Mouse (Mus musculus) testis, adult 2 months (tissue): ENCODE data around the gene Letmd1. TPM values are rescaled to one million over a fixed set of nuclear protein-coding genes. Genes with fewer than 3 reads are reported as not detected.

Source experiments
- H3K27ac ChIP-seq: fragments of 200-500 bp; 2 replicates; pipeline ENCODE4 v1.5.1; 2012; ENCODE audit warnings: low read depth, low read length; ENCODE audit not compliant: control insufficient read depth, insufficient read depth
- H3K27me3 ChIP-seq: fragments of 200-500 bp; 2 replicates; pipeline ENCODE4 v1.6.1; 2012; ENCODE audit warnings: mild to moderate bottlenecking, low read length, moderate library complexity; ENCODE audit not compliant: control insufficient read depth, insufficient read depth
- H3K36me3 ChIP-seq: fragments of 200-500 bp; 2 replicates; pipeline ENCODE4 v1.6.1; 2012; ENCODE audit warnings: mild to moderate bottlenecking, low read length; ENCODE audit not compliant: control insufficient read depth, insufficient read depth
- H3K4me1 ChIP-seq: fragments of 200-500 bp; 2 replicates; pipeline ENCODE4 v1.6.1; 2012; ENCODE audit warnings: low read length; ENCODE audit not compliant: control insufficient read depth, insufficient read depth
- H3K4me3 ChIP-seq: fragments of 200-500 bp; 2 replicates; pipeline ENCODE4 v1.5.1; 2012; ENCODE audit warnings: low read depth, mild to moderate bottlenecking, low read length, moderate library complexity, mixed read lengths; ENCODE audit not compliant: control insufficient read depth
- CTCF ChIP-seq: fragments of 200-500 bp; IDR thresholded peaks from 2 replicates; pipeline ENCODE4 v1.5.1; 2012; ENCODE audit warnings: low read depth, mild to moderate bottlenecking, inconsistent platforms, low read length, moderate library complexity; ENCODE audit not compliant: control insufficient read depth, insufficient read depth, insufficient replicate concordance
- POLR2A ChIP-seq: fragments of 200-500 bp; IDR thresholded peaks from 2 replicates; pipeline ENCODE4 v1.6.1; 2012; ENCODE audit warnings: low read depth, mild to moderate bottlenecking, inconsistent platforms, low read length, moderate library complexity; ENCODE audit not compliant: control insufficient read depth
- polyA plus RNA-seq: library from polyadenylated mRNA; depleted of rRNA; stranded (reverse); fragments of >200 nt; gene quantifications from 2 replicates; pipeline ENCODE4 v1.2.3, GENCODE M21; 2012; rRNA removed

The Letmd1 gene
- polyA plus RNA-seq, 1 experiment, result 20.0 TPM

GRCm38 (mm10) chr15:100508454-100509167 lies 39.8 kb downstream of the Letmd1 start:
- Histone ChIP-seq H3K4me1 (no peaks in the 10 kb centered on the region), H3K4me3 (no peak overlapping the region), H3K36me3 (peaks cover 4% of the 10 kb centered on the region), H3K27me3 (no peaks in the 10 kb centered on the region), H3K27ac (no peak overlapping the region)
- TF ChIP-seq POLR2A, result no peak
- no peak for TF ChIP-seq CTCF

- no peak for TF ChIP-seq POLR2A
- TF ChIP-seq CTCF, result no peak
- Histone ChIP-seq H3K4me3 (no peak overlapping the region), H3K36me3 (peaks cover 4% of the 10 kb centered on the region), H3K27ac (no peak overlapping the region), H3K27me3 (no peaks in the 10 kb centered on the region), H3K4me1 (no peaks in the 10 kb centered on the region)
These were observed 41.2 kb downstream of the Letmd1 start for GRCm38 (mm10) chr15:100510072-100510471.

- H3K4me3 ChIP-seq, result no peak overlapping the region
- H3K4me1 ChIP-seq, result no peaks in the 10 kb centered on the region
- TF ChIP-seq POLR2A (no peak), CTCF (no peak)
- H3K36me3 ChIP-seq, result peaks cover 6% of the 10 kb centered on the region
- no peak overlapping the region for H3K27ac ChIP-seq
- no peaks in the 10 kb centered on the region for H3K27me3 ChIP-seq
These were observed 44.6 kb downstream of the Letmd1 start for GRCm38 (mm10) chr15:100513387-100513786.

- TF ChIP-seq POLR2A (no peak), CTCF (no peak)
- Histone ChIP-seq H3K27me3 (no peaks in the 10 kb centered on the region), H3K4me1 (no peaks in the 10 kb centered on the region), H3K36me3 (peaks cover 6% of the 10 kb centered on the region), H3K4me3 (no peak overlapping the region), H3K27ac (no peak overlapping the region)
These were observed 46.3 kb downstream of the Letmd1 start for GRCm38 (mm10) chr15:100515121-100515520.

- no peak for TF ChIP-seq CTCF
- no peak for TF ChIP-seq POLR2A
- Histone ChIP-seq H3K27me3 (no peaks in the 10 kb centered on the region), H3K36me3 (peaks cover 2% of the 10 kb centered on the region), H3K27ac (no peak overlapping the region), H3K4me1 (no peaks in the 10 kb centered on the region), H3K4me3 (no peak overlapping the region)
These were observed 51.5 kb downstream of the Letmd1 start for GRCm38 (mm10) chr15:100520306-100520705.

GRCm38 (mm10) chr15:100525405-100525804 lies 56.6 kb downstream of the Letmd1 start:
- no peak overlapping the region for H3K27ac ChIP-seq
- no peaks in the 10 kb centered on the region for H3K4me1 ChIP-seq
- H3K4me3 ChIP-seq, result no peak overlapping the region
- no peak for TF ChIP-seq POLR2A
- TF ChIP-seq CTCF, result no peak
- H3K36me3 ChIP-seq, result peaks cover 3% of the 10 kb centered on the region; the same call in 1 of the 2 replicates
- H3K27me3 ChIP-seq, result no peaks in the 10 kb centered on the region

GRCm38 (mm10) chr15:100527900-100528299 lies 59.1 kb downstream of the Letmd1 start:
- TF ChIP-seq POLR2A, result no peak
- no peak for TF ChIP-seq CTCF
- Histone ChIP-seq H3K27me3 (no peaks in the 10 kb centered on the region), H3K27ac (0 out of 2 replicates have a peak overlapping the region, but pooled peaks have one; percentile 18), H3K4me1 (no peaks in the 10 kb centered on the region), H3K4me3 (no peak overlapping the region), H3K36me3 (peaks cover 3% of the 10 kb centered on the region; the same call in 1 of the 2 replicates)

Other genes with a start within 250 kb of the Letmd1 start
- gene Atf1, start 241.2 kb upstream of the Letmd1 start, polyA plus RNA-seq, result 254 and 277 TPM in 2 replicates
- 27.5 and 36.5 TPM in 2 replicates for gene Tmprss12, start 188.2 kb upstream of the Letmd1 start, polyA plus RNA-seq
- 5.0 TPM in 2 replicates for gene Mettl7a1, start 164.9 kb upstream of the Letmd1 start, polyA plus RNA-seq
- gene Mettl7a3, start 134.1 kb upstream of the Letmd1 start, polyA plus RNA-seq, result not detected in 2 replicates
- not detected in 2 replicates for gene Methig1, start 115.9 kb upstream of the Letmd1 start, polyA plus RNA-seq
- gene Mettl7a2, start 115.8 kb upstream of the Letmd1 start, polyA plus RNA-seq, result not detected in 2 replicates
- not detected in 2 replicates for gene Higd1c, start 104.5 kb upstream of the Letmd1 start, polyA plus RNA-seq
- 0.19 and 0.30 TPM in 2 replicates for gene Gm5475, start 46.9 kb upstream of the Letmd1 start, polyA plus RNA-seq
- 29.3 and 38.4 TPM in 2 replicates for gene Slc11a2, start 44.0 kb upstream of the Letmd1 start, polyA plus RNA-seq
- gene Csrnp2, start 26.5 kb downstream of the Letmd1 start, polyA plus RNA-seq, result 12.2 and 12.5 TPM in 2 replicates
- 10.4 and 11.3 TPM in 2 replicates for gene Tfcp2, start 83.0 kb downstream of the Letmd1 start, polyA plus RNA-seq
- gene Pou6f1, start 131.0 kb downstream of the Letmd1 start, polyA plus RNA-seq, result 38.2 and 38.9 TPM in 2 replicates
- 242 and 282 TPM in 2 replicates for gene Dazap2, start 146.3 kb downstream of the Letmd1 start, polyA plus RNA-seq
- gene Smagp, start 167.9 kb downstream of the Letmd1 start, polyA plus RNA-seq, result 3.6 and 4.9 TPM in 2 replicates
- gene Bin2, start 200.5 kb downstream of the Letmd1 start, polyA plus RNA-seq, result 19.3 and 19.7 TPM in 2 replicates
- gene Cela1, start 218.9 kb downstream of the Letmd1 start, polyA plus RNA-seq, result 1.3 and 1.6 TPM in 2 replicates